Comparison of ENCODE assay signal across 19 mouse cellular contexts in the genomic region with DNA sequence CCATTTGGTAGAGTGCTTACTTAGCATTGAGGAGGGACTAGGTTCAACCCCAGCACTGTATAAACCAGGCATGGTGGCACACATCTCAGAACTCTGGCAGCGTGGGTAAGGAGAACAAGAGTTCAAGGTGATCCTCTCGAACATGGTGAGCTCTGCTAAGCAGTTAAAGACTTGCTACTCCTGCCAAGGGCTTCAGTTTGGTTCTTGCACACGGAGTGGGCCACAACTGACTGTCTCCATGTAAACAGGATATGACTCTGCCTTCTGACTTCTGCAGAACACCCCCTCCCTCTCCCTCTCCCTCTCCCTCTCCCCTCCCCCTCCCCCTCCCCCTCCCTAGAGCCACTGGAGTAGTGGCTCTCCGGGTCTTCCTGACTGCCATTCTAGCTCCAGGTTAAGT.
DNase-seq lines count a peak whose midpoint lies in the region; ATAC-seq and TF ChIP-seq lines count a peak whose summit lies in the region.
"Had no signal": no experiment of that assay in that cellular context is flagged by ENCODE, and none has a peak within 500 bp of the region (broad histone marks: within the 10 kb centered on the region; RNA-seq: fewer than 3 reads in every experiment).

No protein-coding gene starts in this region.

- no peaks in the 10 kb centered on the region for H3K27me3 ChIP-seq in kidney, postnatal 0 days (ENCODE audit: insufficient read depth, low read length)
- H3K27me3 ChIP-seq in hindbrain, embryonic 12.5 days: no peaks in the 10 kb centered on the region
- no peaks in the 10 kb centered on the region for H3K27me3 ChIP-seq in thymus, adult 2 months (ENCODE audit: control insufficient read depth, insufficient read depth, low read length)
- H3K27me3 ChIP-seq in cerebellum, adult 2 months (ENCODE audit: control insufficient read depth, insufficient read depth, low read length): no peaks in the 10 kb centered on the region
- H3K27me3 ChIP-seq: lung, embryonic 15.5 days; stomach, embryonic 15.5 days had no signal

- H3K36me3 ChIP-seq in kidney, postnatal 0 days (ENCODE audit: insufficient read depth, low read length): no peaks in the 10 kb centered on the region
- no peaks in the 10 kb centered on the region for H3K36me3 ChIP-seq in hindbrain, embryonic 12.5 days
- no peaks in the 10 kb centered on the region for H3K36me3 ChIP-seq in thymus, adult 2 months (ENCODE audit: control insufficient read depth, insufficient read depth, low read length)
- H3K36me3 ChIP-seq: lung, embryonic 15.5 days; stomach, embryonic 15.5 days had no signal

- WGBS in kidney, postnatal 0 days: 46% methylated on average over 4 of the region's 4 CpGs
- 75% methylated on average over 3 of the region's 4 CpGs for WGBS in hindbrain, embryonic 12.5 days
- WGBS in thymus, adult 2 months: 27% methylated on average over 3 of the region's 4 CpGs
- WGBS in cerebellum, adult 2 months: 59% methylated on average over 4 of the region's 4 CpGs

- no peak overlapping the region for H3K4me3 ChIP-seq in kidney, postnatal 0 days (replicated peaks; ENCODE audit: low read depth, low read length)
- H3K4me3 ChIP-seq in hindbrain, embryonic 12.5 days: no peak overlapping the region
- H3K4me3 ChIP-seq in thymus, adult 2 months (ENCODE audit: control insufficient read depth, insufficient read depth, low read length): no peak overlapping the region
- H3K4me3 ChIP-seq in cerebellum, adult 2 months (replicated peaks; ENCODE audit: insufficient read depth, low read depth, low read length): no peak overlapping the region
- H3K4me3 ChIP-seq: gastrocnemius, adult 2 months; lung, embryonic 15.5 days; stomach, embryonic 15.5 days had no signal

- peak; percentile 28 for DNase-seq in kidney, postnatal 0 days (ENCODE audit: low spot score)
- no peak for DNase-seq in kidney, postnatal 36 days
- peak; percentile 53 for DNase-seq in CD4-positive helper T cell, adult 2 months (ENCODE audit: low read depth, low spot score)
- peak; percentile 16 for DNase-seq in thymus, adult 2 months
- no peak for DNase-seq in gastrocnemius, postnatal 14 days
- DNase-seq in cerebellum, adult 2 months: no peak
- DNase-seq in left cerebral cortex, postnatal 25 days (ENCODE audit: low spot score in 2 of 2): no peak
- DNase-seq: adrenal gland, postnatal 25 days; cerebellum, postnatal 14 days; gastrocnemius, adult 2 months; kidney, postnatal 14 days; liver; retina, postnatal 1 day; spleen, adult 18-20 months had no signal

- ATAC-seq in kidney, postnatal 0 days (replicated peaks; ENCODE audit: low FRiP score, low read depth): no peak
- no peak for ATAC-seq in hindbrain, embryonic 12.5 days (ENCODE audit: low FRiP score)
- ATAC-seq: forebrain, embryonic 14.5 days; intestine, postnatal 0 days had no signal

- H3K9ac ChIP-seq in kidney, postnatal 0 days (ENCODE audit: low read depth, low read length): no peak overlapping the region
- H3K9ac ChIP-seq in hindbrain, embryonic 12.5 days: no peak overlapping the region
- H3K9ac ChIP-seq: lung, embryonic 15.5 days; stomach, embryonic 15.5 days had no signal

- no peak for TF ChIP-seq POLR2A in thymus, adult 2 months (IDR thresholded peaks at IDR 0.05; ENCODE audit: control insufficient read depth, extremely low read depth, insufficient read depth, low read length, poor library complexity)
- no peak for TF ChIP-seq POLR2A in cerebellum, adult 2 months (IDR thresholded peaks at IDR 0.05; ENCODE audit: borderline replicate concordance, insufficient read depth, low read length)

- H3K27ac ChIP-seq in kidney, postnatal 0 days: no peak overlapping the region
- peak overlapping the region; percentile 89 for H3K27ac ChIP-seq in hindbrain, embryonic 12.5 days
- H3K27ac ChIP-seq in thymus, adult 2 months (ENCODE audit: control insufficient read depth, insufficient read depth, low read length): peak overlapping the region; percentile 33
- H3K27ac ChIP-seq in cerebellum, adult 2 months (ENCODE audit: insufficient read depth, low read length): no peak overlapping the region
- H3K27ac ChIP-seq: gastrocnemius, adult 2 months; lung, embryonic 15.5 days; stomach, embryonic 15.5 days had no signal

- intact Hi-C loops in gastrocnemius, postnatal 14 days (cut with DNase I; ENCODE audit: low total_unique reads): no loop called here
- intact Hi-C loops in left cerebral cortex, postnatal 25 days (cut with DNase I): no loop called here

- 0 out of 2 replicates have a peak, but pooled peaks cover 11% of the 10 kb centered on the region for H3K4me1 ChIP-seq in kidney, postnatal 0 days (replicated peaks; ENCODE audit: insufficient read depth, low read length)
- peaks cover 26% of the 10 kb centered on the region for H3K4me1 ChIP-seq in hindbrain, embryonic 12.5 days
- H3K4me1 ChIP-seq in thymus, adult 2 months (replicated peaks; ENCODE audit: control insufficient read depth, insufficient read depth, low read length): peaks cover 5% of the 10 kb centered on the region
- peaks cover 2% of the 10 kb centered on the region; the same call in 1 of the 2 replicates for H3K4me1 ChIP-seq in cerebellum, adult 2 months (ENCODE audit: control insufficient read depth, insufficient read depth, low read length)
- H3K4me1 ChIP-seq: lung, embryonic 15.5 days; stomach, embryonic 15.5 days had no signal

- no peaks in the 10 kb centered on the region for H3K9me3 ChIP-seq in kidney, postnatal 0 days (replicated peaks; ENCODE audit: low read length)
- H3K9me3 ChIP-seq in hindbrain, embryonic 12.5 days (replicated peaks): no peaks in the 10 kb centered on the region
- H3K9me3 ChIP-seq: lung, embryonic 15.5 days; stomach, embryonic 15.5 days had no signal

- no peak for TF ChIP-seq CTCF in kidney, postnatal 0 days (IDR thresholded peaks at IDR 0.05; ENCODE audit: low read depth)
- TF ChIP-seq CTCF in thymus, adult 2 months (IDR thresholded peaks at IDR 0.05; ENCODE audit: borderline replicate concordance, control insufficient read depth, extremely low read depth, insufficient read depth, low read length, poor library complexity): no peak
- TF ChIP-seq CTCF in cerebellum, adult 2 months (IDR thresholded peaks at IDR 0.05; ENCODE audit: borderline replicate concordance, insufficient read depth, low read depth, low read length): no peak

- no peak overlapping the region for H3K4me2 ChIP-seq in kidney, postnatal 0 days (ENCODE audit: low read length)
- H3K4me2 ChIP-seq in hindbrain, embryonic 12.5 days (replicated peaks): no peak overlapping the region
- H3K4me2 ChIP-seq: lung, embryonic 15.5 days; stomach, embryonic 15.5 days had no signal

Comparison
In these comparisons a context has a peak if more than half of its experiments do, and no peak if none do; other contexts are left out.
1. DNase-seq: peak in kidney, postnatal 0 days (single experiment), CD4-positive helper T cell, adult 2 months (single experiment) and thymus, adult 2 months (single experiment); none in kidney, postnatal 36 days (0 of 2), gastrocnemius, postnatal 14 days (single experiment), cerebellum, adult 2 months (0 of 2) and left cerebral cortex, postnatal 25 days (0 of 2).
2. H3K27ac ChIP-seq: peak in hindbrain, embryonic 12.5 days (single experiment) and thymus, adult 2 months (single experiment); none in kidney, postnatal 0 days (single experiment) and cerebellum, adult 2 months (single experiment).